Mouse (Mus musculus) neutrophil, adult 5-6 weeks (primary cell): ENCODE results near the gene Ugt1a9. TPM values are rescaled to one million over a fixed set of nuclear protein-coding genes. Genes with fewer than 3 reads are reported as not detected.

Source experiments
- ATAC-seq: fragments of 151-379, 151-347 bp; 2 replicates; pipeline ENCODE4 v1.8.0; 2017; ENCODE audit warnings: mild to moderate bottlenecking, moderate TSS enrichment; ENCODE audit not compliant: insufficient number of reproducible peaks, poor library complexity, low FRiP score, severe bottlenecking; ENCODE audit errors: extremely low read depth
- total RNA-seq: library from RNA; stranded (forward); fragments of 200-1000 nt; gene quantifications from 2 replicates; pipeline ENCODE4 v1.2.3, GENCODE M21; 2017

Gene Ugt1a9
- total RNA-seq, 1 experiment from 2014 or later = not detected

GRCm38 (mm10) chr1:88247660-88248059 lies 177.1 kb downstream of the Ugt1a9 start:
- ATAC-seq = no peak

GRCm38 (mm10) chr1:88248658-88249057 lies 178.1 kb downstream of the Ugt1a9 start:
- no peak for ATAC-seq

- no peak for ATAC-seq
These were observed 179.0 kb downstream of the Ugt1a9 start for GRCm38 (mm10) chr1:88249596-88249995.

- ATAC-seq = no peak
These were observed 179.4 kb downstream of the Ugt1a9 start for GRCm38 (mm10) chr1:88250023-88250422.

- peak; percentile 4 for ATAC-seq
These were observed 182.5 kb downstream of the Ugt1a9 start for GRCm38 (mm10) chr1:88253106-88253505.

GRCm38 (mm10) chr1:88253540-88253939 lies 182.9 kb downstream of the Ugt1a9 start:
- ATAC-seq = peak; percentile 3; the same call in 1 of the 2 replicates

GRCm38 (mm10) chr1:88254793-88255465 lies 184.3 kb downstream of the Ugt1a9 start:
- no peak for ATAC-seq

- no peak for ATAC-seq
These were observed 184.9 kb downstream of the Ugt1a9 start for GRCm38 (mm10) chr1:88255466-88255857.

GRCm38 (mm10) chr1:88255989-88256754 lies 185.6 kb downstream of the Ugt1a9 start:
- no peak for ATAC-seq

- no peak for ATAC-seq
These were observed 186.5 kb downstream of the Ugt1a9 start for GRCm38 (mm10) chr1:88256886-88257663.

GRCm38 (mm10) chr1:88257681-88258080 lies 187.1 kb downstream of the Ugt1a9 start:
- ATAC-seq = no peak

- ATAC-seq = no peak
These were observed 187.8 kb downstream of the Ugt1a9 start for GRCm38 (mm10) chr1:88258361-88258760.

- ATAC-seq = no peak
These were observed 188.5 kb downstream of the Ugt1a9 start for GRCm38 (mm10) chr1:88258881-88259642.

GRCm38 (mm10) chr1:88259643-88260024 lies 189.0 kb downstream of the Ugt1a9 start:
- no peak for ATAC-seq

GRCm38 (mm10) chr1:88260114-88260513 lies 189.5 kb downstream of the Ugt1a9 start:
- peak; percentile 2; the same call in 1 of the 2 replicates for ATAC-seq

GRCm38 (mm10) chr1:88260604-88261377 lies 190.2 kb downstream of the Ugt1a9 start:
- ATAC-seq = peak; percentile 31

- no peak for ATAC-seq
These were observed 191.1 kb downstream of the Ugt1a9 start for GRCm38 (mm10) chr1:88261706-88262105.

GRCm38 (mm10) chr1:88262255-88262654 lies 191.7 kb downstream of the Ugt1a9 start:
- peak; percentile 10 for ATAC-seq
